Mouse (Mus musculus) liver, adult (tissue): ENCODE data around the gene Arl6ip4.

Source experiments
- GATA4 ChIP-seq: IDR thresholded peaks from 2 replicates; pipeline ENCODE4 v1.6.1; 2014; ENCODE audit warnings: mild to moderate bottlenecking, low read length; ENCODE audit not compliant: insufficient replicate concordance

Gene Arl6ip4

GRCm38 (mm10) chr5:124161831-124162230, 45.9 kb downstream of the Arl6ip4 start:
- no peak for TF ChIP-seq GATA4

GRCm38 (mm10) chr5:124162577-124162976, 46.7 kb downstream of the Arl6ip4 start:
- no peak for TF ChIP-seq GATA4

GRCm38 (mm10) chr5:124163445-124163844, 47.6 kb downstream of the Arl6ip4 start:
- no peak for TF ChIP-seq GATA4

GRCm38 (mm10) chr5:124165622-124166570, 50.0 kb downstream of the Arl6ip4 start:
- no peak for TF ChIP-seq GATA4

GRCm38 (mm10) chr5:124166741-124167140, 50.9 kb downstream of the Arl6ip4 start:
- no peak for TF ChIP-seq GATA4

- no peak for TF ChIP-seq GATA4
These were observed 51.7 kb downstream of the Arl6ip4 start for GRCm38 (mm10) chr5:124167621-124168020.
